Mouse (Mus musculus) stomach, embryonic 16.5 days (tissue): Measurements from ENCODE around the gene Dcbld2. TPM values are rescaled to one million over a fixed set of nuclear protein-coding genes. Genes with fewer than 3 reads are reported as not detected.

Experiments used
- ATAC-seq: fragments of 200-750 bp; cut with Nextera tagmentation; 2 replicates; pipeline ENCODE4 v1.8.0; 2017; ENCODE audit warnings: moderate number of reproducible peaks, moderate TSS enrichment; ENCODE audit not compliant: insufficient read depth, low FRiP score
- H3K27ac ChIP-seq: fragments of 300-500 bp; sonication (generic); 2 replicates; pipeline ENCODE4 v1.5.1; 2014; ENCODE audit warnings: low read length
- H3K27me3 ChIP-seq: fragments of 300-500 bp; sonication (generic); 2 replicates; pipeline ENCODE4 v1.6.1; 2014; ENCODE audit warnings: low read length, control low read depth, mixed read lengths; ENCODE audit not compliant: control insufficient read depth, insufficient read depth
- H3K36me3 ChIP-seq: fragments of 300-500 bp; sonication (generic); 2 replicates; pipeline ENCODE4 v1.6.1; 2014; ENCODE audit warnings: low read length; ENCODE audit not compliant: control insufficient read depth, insufficient read depth
- H3K4me1 ChIP-seq: fragments of 300-500 bp; sonication (generic); 2 replicates; pipeline ENCODE4 v1.6.1; 2014; ENCODE audit warnings: low read length, control low read depth, mixed read lengths; ENCODE audit not compliant: control insufficient read depth, insufficient read depth
- H3K4me2 ChIP-seq: fragments of 300-500 bp; sonication (generic); 2 replicates; pipeline ENCODE4 v1.6.1; 2014; ENCODE audit warnings: low read depth, low read length, mixed read lengths
- H3K4me3 ChIP-seq: fragments of 300-500 bp; sonication (generic); replicated peaks from 2 replicates; pipeline ENCODE4 v1.5.1; 2014; ENCODE audit warnings: mild to moderate bottlenecking, low read length
- H3K9ac ChIP-seq: fragments of 300-500 bp; sonication (generic); 2 replicates; pipeline ENCODE4 v1.6.1; 2014; ENCODE audit warnings: low read length
- H3K9me3 ChIP-seq: fragments of 300-500 bp; sonication (generic); replicated peaks from 2 replicates; pipeline ENCODE4 v1.6.1; 2016; ENCODE audit warnings: low read length, control low read depth; ENCODE audit not compliant: control insufficient read depth
- WGBS: fragments of 180-500 bp; shearing (Covaris S2); extraction: QIAGEN DNeasy Blood & Tissue Kit; methylation state at CpG from one replicate; pipeline ENCODE4 v1.1.7; 2014; 5-methylcytosine and 5-hydroxymethylcytosine counted together
- polyA plus RNA-seq: library from polyadenylated mRNA; unstranded; fragments of >200 nt; fragmentation: Nextera tagmentation; extraction: Ambion mirVana; gene quantifications from 2 replicates; pipeline ENCODE4 v1.2.1, GENCODE M21; 2015

Gene Dcbld2
- polyA plus RNA-seq, 1 experiment from 2014 or later, result 5.9 TPM

- Histone ChIP-seq H3K9ac (no peak overlapping the region), H3K4me2 (no peak overlapping the region), H3K27ac (no peak overlapping the region), H3K9me3 (no peaks in the 10 kb centered on the region), H3K27me3 (no peaks in the 10 kb centered on the region), H3K4me1 (no peaks in the 10 kb centered on the region), H3K36me3 (0 out of 2 replicates have a peak, but pooled peaks cover 4% of the 10 kb centered on the region), H3K4me3 (no peak overlapping the region)
- WGBS, result 70% methylated on average over 6 of the region's 6 CpGs
- ATAC-seq, result no peak
Measured at GRCm38 (mm10) chr16:58444735-58445134, 36.5 kb downstream of the Dcbld2 start.

- Histone ChIP-seq H3K27ac (peak overlapping the region; percentile 57; the same call in 1 of the 2 replicates), H3K4me1 (no peaks in the 10 kb centered on the region), H3K4me3 (no peak overlapping the region), H3K27me3 (no peaks in the 10 kb centered on the region), H3K9me3 (no peaks in the 10 kb centered on the region), H3K36me3 (peaks cover 11% of the 10 kb centered on the region), H3K9ac (no peak overlapping the region), H3K4me2 (no peak overlapping the region)
- peak; percentile 90 for ATAC-seq
- WGBS, result 69% methylated on average over 4 of the region's 4 CpGs
Measured at GRCm38 (mm10) chr16:58446281-58447259, 38.3 kb downstream of the Dcbld2 start.

- peaks cover 12% of the 10 kb centered on the region for H3K36me3 ChIP-seq
- no peak overlapping the region for H3K9ac ChIP-seq
- H3K27me3 ChIP-seq, result no peaks in the 10 kb centered on the region
- WGBS, result 88% methylated on average over 4 of the region's 4 CpGs
- H3K4me2 ChIP-seq, result no peak overlapping the region
- H3K4me1 ChIP-seq, result no peaks in the 10 kb centered on the region
- no peak for ATAC-seq
- no peaks in the 10 kb centered on the region for H3K9me3 ChIP-seq
- no peak overlapping the region for H3K27ac ChIP-seq
- no peak overlapping the region for H3K4me3 ChIP-seq
Measured at GRCm38 (mm10) chr16:58449073-58449472, 40.8 kb downstream of the Dcbld2 start.

GRCm38 (mm10) chr16:58450648-58451047 is 42.4 kb downstream of the Dcbld2 start:
- no peak overlapping the region for H3K4me2 ChIP-seq
- ATAC-seq, result no peak
- 69% methylated on average over 6 of the region's 6 CpGs for WGBS
- H3K9me3 ChIP-seq, result no peaks in the 10 kb centered on the region
- peaks cover 12% of the 10 kb centered on the region for H3K36me3 ChIP-seq
- H3K27ac ChIP-seq, result no peak overlapping the region
- H3K4me3 ChIP-seq, result no peak overlapping the region
- H3K27me3 ChIP-seq, result no peaks in the 10 kb centered on the region
- no peaks in the 10 kb centered on the region for H3K4me1 ChIP-seq
- no peak overlapping the region for H3K9ac ChIP-seq

GRCm38 (mm10) chr16:58451647-58452046 is 43.4 kb downstream of the Dcbld2 start:
- WGBS, result 91% methylated on average over 5 of the region's 5 CpGs
- Histone ChIP-seq H3K36me3 (peaks cover 12% of the 10 kb centered on the region), H3K4me1 (no peaks in the 10 kb centered on the region), H3K27ac (no peak overlapping the region), H3K9ac (no peak overlapping the region), H3K4me3 (no peak overlapping the region), H3K4me2 (no peak overlapping the region), H3K27me3 (no peaks in the 10 kb centered on the region), H3K9me3 (no peaks in the 10 kb centered on the region)
- ATAC-seq, result no peak

- H3K27ac ChIP-seq, result no peak overlapping the region
- 65% methylated on average over 3 of the region's 3 CpGs for WGBS
- no peak overlapping the region for H3K4me3 ChIP-seq
- no peaks in the 10 kb centered on the region for H3K9me3 ChIP-seq
- H3K4me1 ChIP-seq, result no peaks in the 10 kb centered on the region
- no peak overlapping the region for H3K9ac ChIP-seq
- H3K4me2 ChIP-seq, result no peak overlapping the region
- ATAC-seq, result no peak
- no peaks in the 10 kb centered on the region for H3K27me3 ChIP-seq
- peaks cover 8% of the 10 kb centered on the region for H3K36me3 ChIP-seq
Measured at GRCm38 (mm10) chr16:58453138-58453537, 44.9 kb downstream of the Dcbld2 start.

GRCm38 (mm10) chr16:58453820-58454219 is 45.6 kb downstream of the Dcbld2 start:
- H3K9me3 ChIP-seq, result no peaks in the 10 kb centered on the region
- H3K4me3 ChIP-seq, result no peak overlapping the region
- peaks cover 8% of the 10 kb centered on the region for H3K36me3 ChIP-seq
- no peaks in the 10 kb centered on the region for H3K4me1 ChIP-seq
- H3K27me3 ChIP-seq, result no peaks in the 10 kb centered on the region
- H3K27ac ChIP-seq, result no peak overlapping the region
- ATAC-seq, result no peak
- H3K9ac ChIP-seq, result no peak overlapping the region
- H3K4me2 ChIP-seq, result no peak overlapping the region

- Histone ChIP-seq H3K9me3 (no peaks in the 10 kb centered on the region), H3K27ac (no peak overlapping the region), H3K36me3 (peaks cover 8% of the 10 kb centered on the region), H3K9ac (no peak overlapping the region), H3K27me3 (no peaks in the 10 kb centered on the region), H3K4me1 (no peaks in the 10 kb centered on the region), H3K4me2 (no peak overlapping the region), H3K4me3 (no peak overlapping the region)
- WGBS, result 54% methylated on average over 8 of the region's 8 CpGs
- ATAC-seq, result no peak
Measured at GRCm38 (mm10) chr16:58454617-58455016, 46.4 kb downstream of the Dcbld2 start.

GRCm38 (mm10) chr16:58455118-58455517 is 46.9 kb downstream of the Dcbld2 start:
- no peaks in the 10 kb centered on the region for H3K4me1 ChIP-seq
- no peaks in the 10 kb centered on the region for H3K27me3 ChIP-seq
- no peak overlapping the region for H3K9ac ChIP-seq
- no peak overlapping the region for H3K4me3 ChIP-seq
- H3K9me3 ChIP-seq, result no peaks in the 10 kb centered on the region
- ATAC-seq, result no peak
- 79% methylated on average over 5 of the region's 5 CpGs for WGBS
- peaks cover 8% of the 10 kb centered on the region for H3K36me3 ChIP-seq
- no peak overlapping the region for H3K27ac ChIP-seq
- H3K4me2 ChIP-seq, result no peak overlapping the region
